Mouse (Mus musculus) liver, embryonic 14.5 days (tissue): ENCODE data around the gene Stx11. TPM values are rescaled to one million over a fixed set of nuclear protein-coding genes. Genes with fewer than 3 reads are reported as not detected.

Source experiments
- ATAC-seq: fragments of 200-750 bp; cut with Nextera tagmentation; 2 replicates; pipeline ENCODE4 v1.8.0; 2017; ENCODE audit warnings: moderate number of reproducible peaks, mild to moderate bottlenecking, moderate library complexity; ENCODE audit not compliant: insufficient read depth
- DNase-seq, 3 experiments: peaks; one replicate each; pipeline ENCODE4 v3.0.0-alpha.2; 2012 to 2013; ENCODE audit warnings: low read depth in 3 of 3, low spot score in 3 of 3
- H3K27ac ChIP-seq: fragments of 300-500 bp; sonication (generic); 2 replicates; pipeline ENCODE4 v1.5.1; 2014; ENCODE audit warnings: moderate library complexity, mild to moderate bottlenecking, control low read depth, inconsistent platforms
- H3K27me3 ChIP-seq: fragments of 300-500 bp; sonication (generic); 2 replicates; pipeline ENCODE4 v1.6.1; 2014; ENCODE audit warnings: mild to moderate bottlenecking, low read length, moderate library complexity; ENCODE audit not compliant: control insufficient read depth, insufficient read depth
- H3K36me3 ChIP-seq: fragments of 300-500 bp; sonication (generic); replicated peaks from 2 replicates; pipeline ENCODE4 v1.6.1; 2014; ENCODE audit warnings: low read depth; ENCODE audit not compliant: control insufficient read depth, insufficient read depth
- H3K4me1 ChIP-seq, 2 experiments: fragments of 200-500 bp in 1 of 2; fragments of 300-500 bp in 1 of 2; sonication (generic) in 1 of 2; replicated peaks; 2 replicates each; pipeline ENCODE4 v1.6.1; 2012 to 2014; ENCODE audit warnings: antibody characterized with exemption in 1 of 2, inconsistent platforms in 1 of 2, low read length in 1 of 2; ENCODE audit not compliant: control insufficient read depth in 2 of 2, insufficient read depth in 2 of 2
- H3K4me2 ChIP-seq: fragments of 300-500 bp; sonication (generic); 2 replicates; pipeline ENCODE4 v1.6.1; 2014; ENCODE audit warnings: low read depth, mild to moderate bottlenecking, control low read depth, moderate library complexity
- H3K4me3 ChIP-seq, 2 experiments: fragments of 200-500 bp in 1 of 2; fragments of 300-500 bp in 1 of 2; sonication (generic) in 1 of 2; 2 replicates each; pipeline ENCODE4 v1.5.1; 2012 to 2014; ENCODE audit warnings: low read depth in 2 of 2, low read length in 2 of 2, mild to moderate bottlenecking in 2 of 2, control low read depth in 1 of 2, inconsistent platforms in 1 of 2, moderate library complexity in 1 of 2; ENCODE audit not compliant: insufficient read depth in 1 of 2
- H3K9ac ChIP-seq: fragments of 300-500 bp; sonication (generic); replicated peaks from 2 replicates; pipeline ENCODE4 v1.6.1; 2014; ENCODE audit warnings: mild to moderate bottlenecking, control low read depth, moderate library complexity
- H3K9me3 ChIP-seq: fragments of 300-500 bp; sonication (generic); 2 replicates; pipeline ENCODE4 v1.6.1; 2016; ENCODE audit warnings: low read length, mixed read lengths; ENCODE audit not compliant: control insufficient read depth
- CTCF ChIP-seq: IDR thresholded peaks from 2 replicates; pipeline ENCODE4 v1.5.1; 2016; ENCODE audit warnings: antibody characterized with exemption, low read depth, control low read depth
- EP300 ChIP-seq: IDR thresholded peaks from 2 replicates; pipeline ENCODE4 v1.6.1; 2016; ENCODE audit warnings: antibody characterized with exemption, low read depth
- WGBS: fragments of 180-500 bp; shearing (Covaris S2); extraction: QIAGEN DNeasy Blood & Tissue Kit; methylation state at CpG from one replicate; pipeline ENCODE4 v1.1.7; 2014; ENCODE audit not compliant: insufficient replicate concordance; 5-methylcytosine and 5-hydroxymethylcytosine counted together
- polyA plus RNA-seq, 2 experiments: library from polyadenylated mRNA; depleted of rRNA in 1 of 2; stranded (reverse) in 1 of 2; unstranded in 1 of 2; fragments of >200 nt; fragmentation: Nextera tagmentation in 1 of 2; extraction: Ambion mirVana in 1 of 2; gene quantifications; 2 replicates each; pipeline versions ENCODE4 v1.2.1 to v1.2.3; 2012 to 2014

Gene Stx11
- polyA plus RNA-seq, 2 experiments = 5.7 to 13.1 TPM

DNA sequence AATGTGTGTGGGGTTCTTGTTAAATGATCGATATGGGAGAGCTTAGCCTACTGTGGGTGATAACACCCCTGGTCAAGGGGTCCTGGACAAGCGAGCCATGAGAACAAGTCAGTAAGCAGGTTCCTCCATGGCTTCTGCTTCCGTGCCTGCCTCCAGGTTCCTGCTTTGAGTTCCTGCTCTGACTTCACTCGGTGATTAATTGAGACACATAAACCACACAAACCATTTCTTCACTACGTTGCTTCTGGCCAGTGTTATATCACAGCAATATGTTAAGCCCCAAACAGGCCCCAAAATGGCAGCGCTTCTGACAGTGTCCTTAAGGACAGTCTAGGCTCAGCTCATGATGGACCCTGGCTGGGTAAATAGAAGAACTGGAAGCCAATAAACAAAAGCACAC lies 35.9 kb downstream of the Stx11 start:
- WGBS = 55% methylated on average over 6 of the region's 6 CpGs
- H3K36me3 ChIP-seq = no peaks in the 10 kb centered on the region
- H3K4me3 ChIP-seq = no peak overlapping the region
- ATAC-seq = no peak
- no peak overlapping the region for H3K4me2 ChIP-seq
- DNase-seq = no peak
- H3K9me3 ChIP-seq = no peaks in the 10 kb centered on the region
- no peak overlapping the region for H3K9ac ChIP-seq
- H3K27me3 ChIP-seq = no peaks in the 10 kb centered on the region
- TF ChIP-seq EP300 (no peak), CTCF (no peak)
- H3K27ac ChIP-seq = no peak overlapping the region
- peaks cover 0 to 17% of the 10 kb centered on the region in 2 experiments; a peak in 3 of 4 replicates for H3K4me1 ChIP-seq

DNA sequence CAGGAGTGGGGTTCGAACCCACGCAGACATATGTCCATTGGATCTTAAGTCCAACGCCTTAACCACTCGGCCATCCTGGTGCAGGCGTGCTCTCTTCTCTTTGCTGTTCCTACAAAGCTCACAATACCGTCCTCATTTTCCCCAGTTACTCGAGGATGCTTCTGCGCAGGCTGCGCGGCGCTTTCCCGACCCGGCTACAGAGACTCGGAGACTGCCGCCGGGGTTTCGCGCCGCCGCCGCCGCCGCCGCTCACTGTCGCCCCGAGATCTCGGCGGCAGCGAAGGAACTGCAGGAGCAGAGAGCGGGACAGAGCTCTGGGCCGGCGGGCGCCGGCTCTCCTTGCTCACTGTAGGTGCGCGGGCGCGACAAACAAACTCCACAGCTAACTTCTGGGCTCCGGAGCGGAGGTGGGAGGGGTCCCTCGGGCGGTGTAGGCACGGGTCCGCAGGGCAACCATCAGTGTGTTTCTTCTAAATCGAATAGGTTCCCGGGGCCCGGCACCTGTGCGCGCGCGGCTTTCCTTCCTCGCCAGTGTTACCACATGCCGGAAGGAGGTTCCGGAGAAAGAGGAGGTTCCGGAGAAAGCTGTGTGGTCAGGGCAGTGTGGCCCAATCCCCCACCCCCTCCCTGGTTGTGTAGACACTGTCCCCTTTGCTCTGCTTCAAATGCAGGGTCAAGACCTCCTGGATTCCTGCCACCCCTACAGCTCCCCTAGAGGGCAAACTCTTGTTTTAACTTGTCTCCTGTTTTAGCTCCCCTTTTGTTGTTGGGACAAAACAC lies 41.3 kb downstream of the Stx11 start:
- Histone ChIP-seq H3K9ac (peak overlapping the region; percentile 91), H3K9me3 (no peaks in the 10 kb centered on the region), H3K36me3 (no peaks in the 10 kb centered on the region), H3K4me1 (peaks cover 0 to 5% of the 10 kb centered on the region in 2 experiments; a peak in 2 of 4 replicates), H3K4me2 (peak overlapping the region; percentile 78), H3K27me3 (no peaks in the 10 kb centered on the region), H3K27ac (peak overlapping the region; percentile 61), H3K4me3 (peak overlapping the region; percentile 64 to 95)
- TF ChIP-seq CTCF (peak; percentile 78), EP300 (no peak; the same call in 1 of the 2 replicates)
- DNase-seq (peak; percentile 85 to 89 (median 88)), ATAC-seq (peak; percentile 88)
- WGBS = under 1% methylated on average over 54 of the region's 55 CpGs

DNA sequence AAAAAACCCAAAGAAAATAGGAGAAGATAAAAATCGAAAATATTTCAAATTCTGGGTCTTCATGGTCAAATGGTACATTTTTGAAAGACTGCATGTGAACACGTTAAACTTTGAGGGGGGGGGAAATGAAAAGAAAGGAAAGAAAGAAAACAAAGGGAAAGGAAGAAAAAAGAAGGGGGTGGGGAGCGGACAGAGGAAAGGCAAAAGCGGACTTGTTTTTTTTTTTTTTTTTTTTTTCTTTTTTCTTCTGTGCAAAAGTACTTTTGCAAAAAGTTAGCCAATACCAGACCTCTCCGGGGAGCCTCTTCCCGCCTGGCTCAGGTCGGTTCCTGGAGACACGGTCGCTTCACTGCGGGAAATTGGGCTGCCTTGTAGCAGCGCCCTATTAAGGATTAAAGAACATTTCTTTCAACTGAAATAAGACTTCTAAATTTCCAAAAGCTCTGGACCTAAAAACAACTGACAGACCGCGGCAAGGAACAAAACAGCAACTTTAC lies 42.0 kb downstream of the Stx11 start:
- Histone ChIP-seq H3K4me2 (peak overlapping the region; percentile 78), H3K4me3 (peak overlapping the region; percentile 64 to 95), H3K9me3 (no peaks in the 10 kb centered on the region), H3K27ac (peak overlapping the region; percentile 61; the same call in 1 of the 2 replicates), H3K9ac (peak overlapping the region; percentile 91), H3K36me3 (no peaks in the 10 kb centered on the region), H3K4me1 (peaks cover 0 to 5% of the 10 kb centered on the region in 2 experiments; a peak in 2 of 4 replicates), H3K27me3 (no peaks in the 10 kb centered on the region)
- peak; percentile 20; the same call in 1 of the 2 replicates for TF ChIP-seq EP300
- TF ChIP-seq CTCF = no peak
- WGBS = 2% methylated on average over 13 of the region's 13 CpGs
- ATAC-seq = peak; percentile 38
- no peak for DNase-seq

DNA sequence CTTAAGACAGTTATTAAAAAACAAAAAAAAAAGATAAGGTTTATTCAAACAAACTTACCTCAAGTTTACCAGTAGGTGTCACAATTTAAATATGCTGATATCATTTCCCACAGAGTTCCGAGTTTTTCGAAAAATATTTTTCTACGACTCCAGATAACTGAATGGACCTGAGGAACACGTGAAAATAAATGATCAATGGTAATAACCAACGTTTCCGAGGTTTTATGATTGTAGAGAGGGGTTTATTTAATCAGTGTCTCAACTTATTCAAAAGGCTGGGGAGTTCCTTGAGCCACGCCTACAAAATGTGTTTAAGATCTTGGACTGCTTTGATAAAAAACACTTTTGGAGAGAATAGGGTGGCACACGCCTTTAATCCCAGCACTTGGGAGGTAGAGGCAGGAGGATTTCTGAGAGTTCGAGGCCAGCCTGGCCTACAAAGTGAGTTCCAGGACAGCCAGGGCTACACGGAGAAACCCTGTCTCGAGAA lies 42.5 kb downstream of the Stx11 start:
- H3K9me3 ChIP-seq = no peaks in the 10 kb centered on the region
- H3K36me3 ChIP-seq = no peaks in the 10 kb centered on the region
- DNase-seq (peak; percentile 31 to 65 (median 35)), ATAC-seq (no peak)
- peaks cover 0 to 5% of the 10 kb centered on the region in 2 experiments; a peak in 2 of 4 replicates for H3K4me1 ChIP-seq
- WGBS = 13% methylated on average over 11 of the region's 11 CpGs
- peak overlapping the region; percentile 18; the same call in 1 of the 2 replicates for H3K9ac ChIP-seq
- TF ChIP-seq CTCF (peak; percentile 5; the same call in 1 of the 2 replicates), EP300 (no peak)
- peak overlapping the region; percentile 64 to 95; a peak in 3 of 4 replicates for H3K4me3 ChIP-seq
- no peaks in the 10 kb centered on the region for H3K27me3 ChIP-seq
- peak overlapping the region; percentile 78 for H3K4me2 ChIP-seq
- no peak overlapping the region for H3K27ac ChIP-seq

DNA sequence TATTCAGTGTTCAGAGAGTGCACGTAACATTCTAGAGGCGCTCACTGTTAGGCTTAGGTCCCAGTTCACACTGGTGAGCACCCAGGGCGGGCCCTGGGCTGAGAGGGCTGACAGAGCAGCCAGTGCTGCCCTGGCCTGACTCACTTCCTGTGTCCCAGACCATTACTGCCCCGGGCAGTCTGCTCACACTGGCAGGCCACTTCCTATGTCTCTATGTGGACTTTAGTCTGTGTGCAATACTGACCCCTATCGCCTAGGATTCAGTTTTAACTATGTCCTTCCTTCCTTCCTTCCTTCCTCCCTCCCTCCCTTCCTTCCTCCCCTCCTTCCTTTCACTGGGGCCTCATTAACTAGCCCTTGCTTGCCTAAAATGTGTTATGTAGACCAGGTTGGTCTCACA lies 44.8 kb downstream of the Stx11 start:
- no peaks in the 10 kb centered on the region for H3K36me3 ChIP-seq
- DNase-seq = no peak
- no peaks in the 10 kb centered on the region for H3K9me3 ChIP-seq
- no peak overlapping the region for H3K4me2 ChIP-seq
- H3K4me1 ChIP-seq = peaks cover 0 to 5% of the 10 kb centered on the region in 2 experiments; a peak in 2 of 4 replicates
- peak; percentile 54 for TF ChIP-seq CTCF
- no peak for TF ChIP-seq EP300
- H3K4me3 ChIP-seq = no peak overlapping the region
- WGBS = 37% methylated on average over 5 of the region's 5 CpGs
- no peak for ATAC-seq
- no peak overlapping the region for H3K9ac ChIP-seq
- no peak overlapping the region for H3K27ac ChIP-seq
- no peaks in the 10 kb centered on the region for H3K27me3 ChIP-seq
